In the genomic region with DNA sequence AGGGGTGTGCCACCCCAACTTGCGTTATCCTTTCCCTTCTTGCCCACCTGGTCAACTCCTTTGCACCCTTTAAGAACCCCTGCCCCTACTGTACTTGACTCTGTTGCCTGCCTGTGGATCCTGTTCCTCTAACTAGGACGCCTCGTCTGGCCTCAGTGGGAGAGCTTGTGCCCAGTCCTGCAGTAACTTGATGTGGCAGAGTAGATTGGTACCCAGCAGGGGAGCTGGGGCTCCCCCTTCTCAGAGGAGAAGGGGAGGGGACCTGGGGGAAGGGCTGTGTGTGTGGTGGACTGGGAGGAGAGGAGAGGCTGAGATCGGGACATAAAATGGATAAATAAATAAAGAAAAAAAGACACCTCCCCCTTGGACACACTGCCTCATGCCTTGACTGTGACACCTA, we compare ENCODE assay signal across 34 mouse cellular contexts. TPM values are rescaled to one million over a fixed set of nuclear protein-coding genes. Genes with fewer than 3 reads are reported as not detected.
DNase-seq lines count a peak whose midpoint lies in the region; ATAC-seq and TF ChIP-seq lines count a peak whose summit lies in the region.
"Had no signal": no experiment of that assay in that cellular context is flagged by ENCODE, and none has a peak within 500 bp of the region (broad histone marks: within the 10 kb centered on the region; RNA-seq: fewer than 3 reads in every experiment).

No protein-coding gene starts in this region.

- H3K9me3 ChIP-seq in kidney, embryonic 14.5 days (ENCODE audit: control insufficient read depth, low read length): no peaks in the 10 kb centered on the region
- H3K9me3 ChIP-seq in neural tube, embryonic 15.5 days (replicated peaks): no peaks in the 10 kb centered on the region
- H3K9me3 ChIP-seq: embryonic facial prominence, embryonic 13.5 days; heart, embryonic 10.5 days; heart, embryonic 15.5 days; limb, embryonic 13.5 days; lung, embryonic 15.5 days; stomach, embryonic 15.5 days had no signal

- no peak overlapping the region for H3K4me2 ChIP-seq in kidney, embryonic 14.5 days (replicated peaks; ENCODE audit: low read depth, low read length)
- peak overlapping the region; percentile 35; the same call in 1 of the 2 replicates for H3K4me2 ChIP-seq in neural tube, embryonic 15.5 days
- H3K4me2 ChIP-seq: embryonic facial prominence, embryonic 13.5 days; heart, embryonic 15.5 days; limb, embryonic 13.5 days; liver, embryonic 11.5 days; lung, embryonic 15.5 days; stomach, embryonic 15.5 days had no signal

- peak; percentile 68 for DNase-seq in heart, adult 11 months
- no peak for DNase-seq in heart, postnatal 4 days
- no peak for DNase-seq in kidney, adult 2 months
- peak; percentile 18 for DNase-seq in retina, postnatal 1 day
- DNase-seq in retina, embryonic 14.5 days (ENCODE audit: low spot score): no peak
- no peak for DNase-seq in layer of hippocampus, adult 8-10 months (ENCODE audit: low spot score in 2 of 2)
- DNase-seq: adrenal gland, postnatal 25 days; cerebellum, adult 11-12 months; cerebellum, adult 9-11 months; gastrocnemius, postnatal 14 days; kidney, adult 11 months; kidney, postnatal 36 days; right cerebral cortex, postnatal 14 days had no signal

- TF ChIP-seq CTCF in kidney, adult 2 months (conservative IDR thresholded peaks at IDR 0.05; ENCODE audit: insufficient read depth, insufficient read length, low read depth, low read length): no peak

- 0 out of 2 replicates have a peak overlapping the region, but pooled peaks have one; percentile 4 for H3K9ac ChIP-seq in kidney, embryonic 14.5 days (ENCODE audit: low read depth, low read length)
- H3K9ac ChIP-seq in neural tube, embryonic 15.5 days (replicated peaks): no peak overlapping the region
- H3K9ac ChIP-seq: embryonic facial prominence, embryonic 13.5 days; heart, embryonic 15.5 days; limb, embryonic 13.5 days; lung, embryonic 15.5 days; stomach, embryonic 15.5 days had no signal

- H3K4me1 ChIP-seq in kidney, embryonic 14.5 days (ENCODE audit: control insufficient read depth, insufficient read depth, low read length): peaks cover 3% of the 10 kb centered on the region; the same call in 1 of the 2 replicates
- no peaks in the 10 kb centered on the region for H3K4me1 ChIP-seq in kidney, adult 2 months (ENCODE audit: control insufficient read depth, insufficient read depth, low read length)
- peaks cover 13% of the 10 kb centered on the region for H3K4me1 ChIP-seq in neural tube, embryonic 15.5 days
- H3K4me1 ChIP-seq: stomach, embryonic 15.5 days had no signal

- H3K27me3 ChIP-seq in kidney, embryonic 14.5 days (ENCODE audit: control insufficient read depth, insufficient read depth, low read length): no peaks in the 10 kb centered on the region; the same call in 1 of the 2 replicates
- H3K27me3 ChIP-seq in kidney, adult 2 months (replicated peaks; ENCODE audit: control insufficient read depth, insufficient read depth, low read length): no peaks in the 10 kb centered on the region
- no peaks in the 10 kb centered on the region for H3K27me3 ChIP-seq in neural tube, embryonic 15.5 days (replicated peaks)

- no peaks in the 10 kb centered on the region for H3K36me3 ChIP-seq in kidney, embryonic 14.5 days (ENCODE audit: control insufficient read depth, insufficient read depth, low read length)
- no peaks in the 10 kb centered on the region for H3K36me3 ChIP-seq in kidney, adult 2 months (ENCODE audit: control insufficient read depth, insufficient read depth, low read length)
- no peaks in the 10 kb centered on the region for H3K36me3 ChIP-seq in neural tube, embryonic 15.5 days
- H3K36me3 ChIP-seq: embryonic facial prominence, embryonic 13.5 days; heart, embryonic 10.5 days; heart, embryonic 15.5 days; limb, embryonic 13.5 days; lung, embryonic 15.5 days; stomach, embryonic 15.5 days had no signal

- WGBS in kidney, embryonic 14.5 days: 47% methylated on average over 4 of the region's 4 CpGs
- whole genome bisulfite sequencing in kidney, adult 2 months: 47% methylated on average over 4 of the region's 4 CpGs
- 45% methylated on average over 4 of the region's 4 CpGs for WGBS in neural tube, embryonic 15.5 days

- no peak overlapping the region for H3K27ac ChIP-seq in kidney, embryonic 14.5 days (ENCODE audit: low read depth, low read length)
- H3K27ac ChIP-seq in kidney, adult 2 months (ENCODE audit: insufficient read depth, low read depth, low read length): no peak overlapping the region
- H3K27ac ChIP-seq in neural tube, embryonic 15.5 days (replicated peaks): peak overlapping the region; percentile 70; the same call in 1 of the 2 replicates
- H3K27ac ChIP-seq: embryonic facial prominence, embryonic 13.5 days; heart, embryonic 10.5 days; heart, embryonic 15.5 days; layer of hippocampus, adult 2 months; limb, embryonic 13.5 days; lung, embryonic 15.5 days; stomach, embryonic 15.5 days had no signal

- no peak overlapping the region for H3K4me3 ChIP-seq in kidney, embryonic 14.5 days (ENCODE audit: low read length)
- H3K4me3 ChIP-seq in kidney, adult 2 months (ENCODE audit: insufficient read depth, low read depth, low read length): no peak overlapping the region
- no peak overlapping the region for H3K4me3 ChIP-seq in neural tube, embryonic 15.5 days (replicated peaks)
- H3K4me3 ChIP-seq: embryonic facial prominence, embryonic 13.5 days; heart, embryonic 15.5 days; layer of hippocampus, adult 2 months; limb, embryonic 13.5 days; lung, embryonic 15.5 days; stomach, embryonic 15.5 days had no signal

- no peak for ATAC-seq in kidney, embryonic 14.5 days (ENCODE audit: low FRiP score, low TSS enrichment)
- ATAC-seq in neural tube, embryonic 15.5 days (ENCODE audit: low FRiP score): peak; percentile 15; the same call in 1 of the 2 replicates
- ATAC-seq: inflammation-experienced regulatory T-cells, adult 6 months had no signal

- no peak for TF ChIP-seq POLR2A in kidney, adult 2 months (IDR thresholded peaks at IDR 0.05; ENCODE audit: low read depth, low read length)

RNA-seq across cellular contexts. Expression of a gene that starts 5.3 kb away (rescaled TPM):
- not detected for total RNA-seq in heart, postnatal 4 days (2021)
- 0.12 TPM in 1 of 2 replicates, not detected in the other for polyA plus RNA-seq in kidney, embryonic 14.5 days (2014; fragmentation: Nextera tagmentation; extraction: Ambion mirVana)
- 1.7 and 3.0 TPM in 2 replicates for polyA plus RNA-seq in kidney, adult 2 months (2012; rRNA removed)
- polyA plus RNA-seq in neural tube, embryonic 15.5 days (2015; fragmentation: Nextera tagmentation; extraction: Ambion mirVana): 0.33 TPM in 1 of 2 replicates, not detected in the other
- total RNA-seq in layer of hippocampus, adult 8-10 months (2022): under 1 TPM in 2 of 4 experiments, not detected in 2; 0.59 to 0.92 TPM
- total RNA-seq: gastrocnemius, postnatal 14 days; layer of hippocampus, adult 2 months; layer of hippocampus, postnatal 25 days; left cerebral cortex, postnatal 36 days had no signal
- polyA plus RNA-seq: heart, embryonic 10.5 days; heart, embryonic 15.5 days; liver, embryonic 11.5 days had no signal

RNA-seq across cellular contexts. Expression of a gene that starts 17.3 kb away (rescaled TPM):
- total RNA-seq in heart, postnatal 4 days (2021): not detected
- polyA plus RNA-seq in kidney, embryonic 14.5 days (2014; fragmentation: Nextera tagmentation; extraction: Ambion mirVana): not detected in 2 replicates
- polyA plus RNA-seq in kidney, adult 2 months (2012; rRNA removed): not detected in 2 replicates
- 0.22 and 0.27 TPM in 2 replicates for polyA plus RNA-seq in neural tube, embryonic 15.5 days (2015; fragmentation: Nextera tagmentation; extraction: Ambion mirVana)
- total RNA-seq in layer of hippocampus, adult 8-10 months (2022): under 1 TPM in 1 of 4 experiments, not detected in 3; 0.25 TPM
- total RNA-seq: adrenal gland, adult 18-20 months; adrenal gland, postnatal 25 days; gastrocnemius, postnatal 14 days; granulocyte monocyte progenitor cell, adult 5-6 weeks; heart, postnatal 25 days; layer of hippocampus, adult 2 months; layer of hippocampus, postnatal 25 days; left cerebral cortex, adult 8-10 months; left cerebral cortex, postnatal 36 days; megakaryocyte, adult 5-6 weeks; monocyte, adult 5-6 weeks had no signal
- polyA plus RNA-seq: heart, embryonic 10.5 days; heart, embryonic 15.5 days; kidney, embryonic 16.5 days; lung, embryonic 15.5 days; small intestine, adult 2 months; stomach, embryonic 15.5 days had no signal

RNA-seq across cellular contexts. Expression of a gene that starts 29.3 kb away (rescaled TPM):
- under 1 TPM in 1 of 2 experiments, not detected in 1; 0.17 TPM for total RNA-seq in heart, postnatal 4 days (2021)
- 0.19 and 0.54 TPM in 2 replicates for polyA plus RNA-seq in kidney, embryonic 14.5 days (2014; fragmentation: Nextera tagmentation; extraction: Ambion mirVana)
- 0.38 and 0.41 TPM in 2 replicates for polyA plus RNA-seq in kidney, adult 2 months (2012; rRNA removed)
- polyA plus RNA-seq in neural tube, embryonic 15.5 days (2015; fragmentation: Nextera tagmentation; extraction: Ambion mirVana): 1.4 and 1.9 TPM in 2 replicates
- under 1 TPM in 3 of 4 experiments, not detected in 1; 0.56 to 0.71 (median 0.64) TPM for total RNA-seq in layer of hippocampus, adult 8-10 months (2022)
- total RNA-seq: gastrocnemius, postnatal 14 days; granulocyte monocyte progenitor cell, adult 5-6 weeks; heart, postnatal 25 days; megakaryocyte, adult 5-6 weeks; monocyte, adult 5-6 weeks had no signal
- polyA plus RNA-seq: heart, embryonic 10.5 days; inflammation-experienced regulatory T-cells, adult 6 months; liver, embryonic 11.5 days had no signal

RNA-seq across cellular contexts. Expression of a gene that starts 47.7 kb away (rescaled TPM):
- total RNA-seq in heart, postnatal 4 days (2021): 1 to 10 TPM; 6.0 to 6.3 TPM
- 17.0 and 17.2 TPM in 2 replicates for polyA plus RNA-seq in kidney, embryonic 14.5 days (2014; fragmentation: Nextera tagmentation; extraction: Ambion mirVana)
- polyA plus RNA-seq in kidney, adult 2 months (2012; rRNA removed): 51.4 and 52.1 TPM in 2 replicates
- 15.3 and 15.5 TPM in 2 replicates for polyA plus RNA-seq in neural tube, embryonic 15.5 days (2015; fragmentation: Nextera tagmentation; extraction: Ambion mirVana)
- total RNA-seq in layer of hippocampus, adult 8-10 months (2022): 1 to 10 TPM; 5.1 to 9.1 (median 5.9) TPM

Comparison
In these comparisons a context has a peak if more than half of its experiments do, and no peak if none do; other contexts are left out.
1. DNase-seq: peak in heart, adult 11 months (single experiment) and retina, postnatal 1 day (single experiment); none in heart, postnatal 4 days (single experiment), kidney, adult 2 months (single experiment), retina, embryonic 14.5 days (single experiment) and layer of hippocampus, adult 8-10 months (0 of 2).